Mouse (Mus musculus): Measurements from ENCODE around the gene Cnfn.

DNA sequence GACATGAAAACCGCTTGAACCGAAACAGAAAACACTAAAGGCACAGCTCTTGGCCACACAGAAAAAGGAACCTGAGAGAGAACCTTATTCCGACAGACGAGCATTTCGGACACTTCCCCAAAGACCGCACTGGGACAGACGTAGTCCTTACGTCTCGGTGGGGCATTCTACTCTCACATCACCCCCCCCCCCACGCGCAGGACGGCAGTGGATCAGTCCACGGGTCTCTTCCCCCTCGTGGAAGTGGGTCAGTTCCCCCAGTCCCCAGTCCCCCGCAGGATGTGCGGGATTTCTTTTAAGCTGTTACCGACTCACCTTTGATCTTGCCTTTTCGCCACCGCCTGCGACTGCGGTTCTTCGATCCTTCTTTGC, 25.6 kb upstream of the Cnfn start:
- no peak for TF ChIP-seq CTCF (IDR thresholded peaks at IDR 0.05)
- TF ChIP-seq EP300 (IDR thresholded peaks at IDR 0.05): no peak; the same call in 1 of the 2 replicates

All from lung, postnatal 0 days (tissue).